Mouse (Mus musculus) brain, adult 2 months (tissue): Measurements from ENCODE around the gene Msrb3.

ENCODE experiments used
- DNase-seq: peaks from one replicate; pipeline ENCODE4 v3.0.0; 2011; ENCODE audit warnings: low read depth, low spot score

The Msrb3 gene

DNA sequence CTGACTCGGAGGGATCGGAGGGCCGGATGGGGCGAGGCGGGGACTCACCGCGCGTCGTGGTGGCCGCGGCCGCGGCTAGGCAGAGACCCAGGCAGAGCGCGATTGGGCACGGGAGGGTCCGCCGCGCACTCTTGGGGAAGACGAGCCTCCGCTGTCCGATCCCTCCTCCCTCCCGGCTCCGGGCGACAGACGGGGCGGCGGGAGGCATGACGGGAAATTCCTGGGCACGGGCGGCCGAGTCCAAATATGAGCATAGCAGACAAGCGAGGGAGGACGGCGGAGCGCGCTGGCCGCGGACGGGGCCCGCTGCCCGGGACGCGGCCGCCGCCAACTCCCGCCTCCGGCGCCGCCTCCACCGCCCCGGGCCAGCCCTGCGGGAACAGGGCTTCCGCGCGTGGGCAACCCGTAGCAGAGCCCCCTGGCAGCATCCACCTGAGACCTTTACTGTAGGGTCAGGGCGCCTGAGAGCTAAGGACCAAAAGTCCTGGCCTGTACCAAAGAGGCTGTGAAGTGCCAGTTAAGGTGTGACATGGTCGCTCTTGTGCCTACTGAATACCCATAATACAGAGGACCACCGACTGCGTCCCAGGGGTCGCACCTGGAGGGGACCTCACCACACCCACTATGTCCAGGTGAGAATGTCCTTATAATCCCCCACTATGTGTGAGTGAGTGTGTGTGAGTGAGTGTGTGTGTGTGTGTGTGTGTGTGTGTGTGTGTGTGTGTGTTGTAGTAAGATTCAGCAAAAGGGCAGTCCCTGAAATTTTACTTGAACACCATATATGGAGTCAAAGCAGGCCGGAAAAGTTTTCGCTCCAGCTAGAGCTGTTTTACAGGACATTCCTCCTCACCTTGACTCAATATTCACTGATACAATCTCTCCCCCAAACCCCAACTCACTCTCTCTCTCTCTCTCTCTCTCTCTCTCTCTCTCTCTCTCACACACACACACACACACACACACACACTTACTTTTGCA lies at the start of gene Msrb3:
Msrb3 (minus strand) TSS at position 317 of the 978 bp plus-strand sequence.
- peak; percentile 89 for DNase-seq

DNA sequence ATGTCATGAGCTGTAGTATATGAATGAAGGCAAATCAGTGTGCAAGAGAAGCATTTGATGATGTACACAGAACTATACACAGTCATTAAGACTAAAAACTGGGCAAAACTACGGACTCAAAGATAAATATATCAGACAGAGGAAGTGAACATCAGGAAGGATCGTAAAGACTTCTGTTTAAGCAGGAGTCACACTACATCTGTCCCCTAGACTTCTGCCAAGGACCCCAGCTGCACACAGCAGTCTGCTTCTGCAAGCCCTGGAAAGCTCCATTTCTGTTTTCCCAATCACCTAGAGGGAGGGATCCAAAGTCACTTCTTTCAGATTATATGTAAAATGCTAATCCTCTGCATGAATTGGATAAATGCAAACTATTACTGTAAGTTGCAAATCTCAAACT lies 49.6 kb upstream of the Msrb3 start:
- DNase-seq: no peak

DNA sequence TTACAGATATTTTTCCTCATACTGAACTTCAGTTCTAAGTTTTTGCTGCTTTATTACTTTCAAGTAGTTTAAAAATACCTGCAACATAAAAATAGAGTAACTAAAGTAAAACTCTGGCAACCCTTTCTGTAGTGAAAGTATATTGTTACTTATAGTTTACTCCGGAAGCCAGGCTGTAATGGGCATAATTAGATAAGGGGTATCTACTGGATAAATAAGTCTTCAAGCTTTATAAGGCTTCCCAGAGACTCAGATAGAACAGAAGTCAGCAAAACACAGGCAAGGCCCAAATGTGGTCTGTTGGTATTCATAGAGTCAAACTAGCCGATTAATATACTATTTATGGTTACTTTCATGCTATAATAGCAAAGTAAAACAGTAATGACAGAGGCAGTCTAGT lies 48.9 kb upstream of the Msrb3 start:
- DNase-seq: no peak

DNA sequence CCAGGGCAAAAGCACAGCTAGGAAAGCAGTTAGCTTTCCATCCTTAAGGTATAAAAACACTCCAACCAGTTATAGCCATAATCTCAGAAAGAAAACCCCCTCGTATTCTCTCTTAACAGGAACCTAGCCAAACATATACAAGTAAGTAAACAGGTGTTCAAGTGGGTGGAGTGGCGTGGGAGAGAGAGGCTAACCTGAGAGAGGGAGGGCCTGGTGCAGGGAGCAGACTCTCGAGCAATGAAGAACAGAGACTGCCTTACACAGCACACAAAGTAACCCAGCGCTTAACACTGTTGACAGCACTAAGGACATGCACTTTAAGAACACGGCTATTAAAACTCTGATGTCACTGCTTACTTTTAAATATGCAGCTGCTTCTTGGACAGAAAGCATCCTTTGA lies 47.9 kb upstream of the Msrb3 start:
- no peak for DNase-seq

DNA sequence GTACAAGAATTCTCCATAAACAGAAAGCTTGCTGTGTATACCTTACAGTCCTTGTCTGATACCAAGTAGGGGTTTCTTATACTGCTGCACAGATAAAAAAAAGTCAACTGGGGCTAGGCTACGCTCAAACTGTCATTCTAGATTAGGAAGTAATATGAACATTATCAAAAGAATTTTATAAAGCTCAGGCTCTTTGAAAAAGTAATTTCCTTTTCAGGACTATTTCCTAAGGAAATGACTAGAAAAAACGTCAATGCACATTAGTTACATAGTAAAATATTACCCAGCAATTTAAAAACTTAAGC lies 40.0 kb upstream of the Msrb3 start:
- no peak for DNase-seq

DNA sequence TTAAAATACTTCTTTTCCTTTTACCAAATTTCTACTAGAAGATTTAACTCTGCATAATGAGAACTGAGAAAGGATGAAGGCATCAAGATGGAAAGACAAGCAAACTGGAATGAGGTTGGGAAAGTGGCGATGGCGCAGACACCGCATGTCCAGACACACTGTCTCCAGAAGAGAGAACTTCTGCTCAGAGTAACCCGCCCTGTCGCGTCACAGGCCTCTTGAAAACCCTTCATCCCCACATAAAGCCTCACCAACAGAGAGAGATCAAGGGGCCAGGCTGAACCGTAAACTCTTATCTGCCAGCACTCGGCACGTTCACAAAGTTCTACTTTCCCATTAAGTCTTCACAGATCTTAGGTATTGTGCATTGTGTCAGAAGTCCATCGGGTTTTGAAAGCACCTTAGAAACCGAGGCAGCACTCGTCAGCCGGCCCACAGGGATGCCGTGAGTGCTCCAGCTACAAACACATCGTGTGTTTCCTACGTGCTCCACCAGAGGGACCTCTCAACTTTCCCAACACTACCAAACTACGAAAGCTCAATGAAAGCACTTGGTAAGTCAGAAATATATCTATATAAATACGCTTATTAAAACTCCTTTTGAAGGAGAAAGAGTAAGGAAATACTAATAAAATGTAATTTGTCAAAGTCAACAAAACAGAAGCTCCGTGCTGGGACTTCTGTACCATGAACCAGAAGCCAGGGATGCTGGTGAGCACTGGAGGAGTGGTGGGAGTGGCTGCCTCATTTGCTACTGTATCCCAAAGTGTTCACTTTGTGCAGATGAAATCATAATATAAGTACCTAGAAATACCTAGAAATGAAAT lies 39.4 kb upstream of the Msrb3 start:
- DNase-seq: peak; percentile 86

DNA sequence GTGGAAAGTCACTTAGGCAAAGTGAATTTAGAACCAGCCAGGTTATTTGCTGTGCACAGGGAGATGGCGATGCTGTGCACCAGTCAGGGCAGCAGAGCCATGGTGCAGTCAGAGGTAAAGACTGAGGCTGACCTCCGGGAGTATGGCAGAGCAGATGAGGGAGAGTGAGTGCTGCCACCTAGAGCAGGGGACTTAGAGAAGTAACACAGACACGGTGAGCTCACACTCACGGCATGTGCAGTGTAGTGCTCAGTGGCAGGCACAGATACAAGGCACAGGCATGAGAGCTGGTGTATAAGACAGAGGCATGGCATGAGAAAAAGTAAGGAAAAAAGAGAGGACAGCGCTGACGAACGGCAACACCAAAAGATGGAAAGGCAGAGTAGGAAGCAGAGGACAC lies 30.6 kb upstream of the Msrb3 start:
- DNase-seq: no peak

DNA sequence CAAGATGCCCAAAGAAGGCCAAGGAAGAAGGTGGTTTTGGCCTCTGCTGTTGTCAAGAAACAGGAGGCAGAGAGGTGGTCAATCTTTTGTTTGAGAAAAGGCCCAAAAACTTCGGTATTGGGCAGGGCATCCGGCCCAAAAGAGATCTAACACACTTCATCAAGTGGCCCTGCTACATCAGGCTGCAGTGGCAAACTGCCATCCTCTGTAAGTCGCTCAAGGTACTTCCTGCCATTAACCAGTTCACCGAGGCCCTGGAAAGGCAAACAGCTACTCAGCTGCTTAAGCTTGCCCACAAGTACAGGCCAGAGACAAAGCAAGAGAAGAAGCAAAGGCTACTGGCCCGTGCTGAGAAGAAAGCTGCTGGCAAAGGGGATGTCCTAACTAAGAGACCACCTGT lies 29.3 kb upstream of the Msrb3 start:
- no peak for DNase-seq

DNA sequence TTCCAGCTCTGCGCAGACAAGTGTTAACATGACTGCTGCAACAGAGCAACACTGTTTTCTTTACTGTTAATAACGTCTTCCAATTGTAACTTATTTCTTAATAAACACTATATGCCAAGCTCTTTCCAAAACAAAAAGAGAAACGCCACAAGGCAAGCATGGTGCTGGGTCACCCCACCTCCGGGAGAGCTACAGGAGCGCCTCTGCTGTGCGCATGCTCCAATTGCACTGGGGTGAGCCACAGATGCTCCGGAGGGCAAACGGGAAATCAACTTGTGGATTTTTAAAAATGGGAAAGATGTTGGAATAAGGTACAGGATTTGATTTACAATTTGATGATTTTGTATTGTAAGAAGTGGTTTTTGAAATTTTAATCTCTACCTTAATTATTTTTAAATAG lies 27.3 kb upstream of the Msrb3 start:
- no peak for DNase-seq

DNA sequence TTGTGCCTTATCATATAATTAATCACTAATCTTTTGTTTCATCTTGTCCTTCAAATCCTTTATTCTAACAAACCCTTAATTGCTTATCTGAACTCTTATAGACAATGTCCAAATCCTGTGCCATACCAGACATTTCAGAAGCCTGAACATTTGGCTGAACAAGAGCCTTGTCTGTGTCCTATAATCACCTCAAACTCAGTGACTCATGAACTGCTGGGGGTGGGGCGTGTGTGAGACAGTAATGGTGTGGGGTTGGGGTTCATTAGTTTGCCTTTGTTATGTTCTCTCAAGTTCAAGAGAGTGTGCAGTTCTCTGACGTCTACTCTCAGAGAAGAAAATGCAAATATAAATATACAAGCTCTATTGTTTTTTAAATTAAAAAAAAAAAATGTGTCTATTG lies 22.6 kb upstream of the Msrb3 start:
- DNase-seq: no peak

DNA sequence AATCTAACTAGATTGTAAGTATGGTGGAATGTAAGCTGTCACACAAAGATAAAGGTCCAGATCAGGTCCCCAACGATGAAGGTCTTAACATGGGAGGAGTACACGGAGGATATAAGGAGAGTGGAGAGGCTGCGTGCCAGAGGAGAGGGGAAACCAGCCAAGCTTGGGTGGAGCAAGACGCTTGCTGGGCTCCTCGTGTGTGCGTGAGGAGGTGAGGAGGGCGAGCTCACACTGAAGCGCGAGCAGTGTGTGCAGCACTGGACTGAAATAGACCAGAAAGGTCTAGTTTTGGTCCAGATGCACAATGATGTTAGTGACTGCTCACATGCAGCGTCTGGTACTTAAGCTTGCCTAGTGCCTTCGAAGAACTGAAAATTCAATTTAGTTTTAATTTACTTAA lies 21.7 kb upstream of the Msrb3 start:
- DNase-seq: no peak

DNA sequence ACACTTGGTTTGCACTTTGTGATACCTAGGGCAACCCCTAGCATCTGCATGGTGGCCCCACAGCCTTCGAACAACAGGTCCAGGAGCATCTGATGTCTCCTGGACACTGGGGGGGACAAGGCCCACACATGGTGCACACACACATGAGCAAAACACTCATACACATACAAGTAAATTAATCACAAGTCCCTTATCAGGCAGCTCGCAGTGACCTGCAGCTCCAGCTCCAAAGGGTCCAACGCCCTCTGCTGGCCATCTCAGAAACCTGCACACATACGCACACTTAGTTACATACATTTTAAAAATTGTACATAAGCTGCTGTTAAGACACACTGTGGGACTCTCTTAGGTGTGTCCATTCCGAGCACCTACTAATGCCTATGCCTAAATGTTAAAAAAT lies 17.3 kb upstream of the Msrb3 start:
- no peak for DNase-seq

DNA sequence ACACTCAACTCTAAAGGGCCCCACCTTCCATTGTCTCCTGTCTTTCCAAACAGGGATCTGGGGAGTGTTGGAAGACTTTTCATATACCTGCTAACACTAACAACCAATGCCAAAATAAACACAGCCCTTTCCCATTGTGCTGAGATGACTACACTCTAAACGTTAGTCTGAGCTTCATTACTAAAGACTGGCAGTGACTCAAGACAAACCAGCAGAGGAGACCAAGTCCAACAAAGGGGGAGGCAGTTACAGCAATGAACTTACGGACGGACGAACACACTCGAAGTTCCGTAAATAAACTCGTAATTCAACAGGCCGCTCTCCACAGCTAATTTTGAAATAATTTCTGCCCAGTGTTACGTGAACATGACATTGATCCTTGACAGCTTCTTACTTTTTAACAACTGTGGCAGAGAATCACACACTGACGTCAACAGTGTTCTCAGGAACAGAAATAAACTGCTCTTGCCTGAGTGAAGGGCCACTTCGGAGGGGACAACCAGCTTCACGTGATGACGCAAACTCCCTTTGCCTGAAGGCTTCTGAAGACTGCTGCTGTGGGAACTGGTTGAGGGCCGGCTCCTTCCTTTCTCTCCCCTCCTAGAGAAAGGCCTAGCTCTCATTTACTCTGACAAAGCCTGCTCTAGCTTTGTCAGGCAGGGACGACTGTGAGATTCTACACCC lies 16.2 kb upstream of the Msrb3 start:
- no peak for DNase-seq

DNA sequence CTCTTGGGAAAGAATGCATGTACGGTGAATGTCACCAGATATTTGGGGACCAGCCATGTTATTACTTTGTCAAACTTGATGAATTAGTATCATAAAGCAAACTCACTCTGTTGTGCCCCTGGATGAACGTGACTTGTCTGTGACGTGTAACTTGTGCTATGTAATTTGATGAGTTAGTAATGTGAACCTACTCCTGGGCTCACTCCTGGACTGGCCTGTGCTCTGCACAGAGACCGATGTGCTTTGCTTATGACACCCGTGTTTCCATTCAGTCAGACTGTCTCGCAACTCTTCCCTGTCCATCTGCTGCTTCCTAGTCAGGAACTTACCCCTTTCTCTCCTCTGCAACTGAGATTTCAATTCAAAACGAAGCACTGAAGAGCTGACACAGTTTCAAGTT lies 15.4 kb upstream of the Msrb3 start:
- no peak for DNase-seq

DNA sequence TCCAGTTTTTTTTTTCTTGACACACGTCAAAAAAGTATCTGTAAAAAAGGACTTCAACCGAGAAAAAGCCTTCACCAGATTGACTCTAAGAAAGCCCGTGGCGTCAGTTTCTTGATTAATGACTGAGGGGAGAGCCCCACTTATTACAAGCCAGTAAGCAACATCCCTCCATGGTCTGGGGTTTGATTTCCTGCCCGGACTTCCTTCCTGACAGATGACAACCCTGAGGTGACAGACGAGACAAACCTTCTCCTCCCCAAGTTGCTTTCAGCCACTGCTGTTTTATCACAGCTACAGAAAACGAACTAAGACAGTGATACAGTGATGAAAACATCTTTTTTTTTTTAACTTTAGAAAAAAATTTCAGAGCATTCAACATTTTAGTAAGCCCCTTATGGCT lies 14.9 kb upstream of the Msrb3 start:
- DNase-seq: no peak

DNA sequence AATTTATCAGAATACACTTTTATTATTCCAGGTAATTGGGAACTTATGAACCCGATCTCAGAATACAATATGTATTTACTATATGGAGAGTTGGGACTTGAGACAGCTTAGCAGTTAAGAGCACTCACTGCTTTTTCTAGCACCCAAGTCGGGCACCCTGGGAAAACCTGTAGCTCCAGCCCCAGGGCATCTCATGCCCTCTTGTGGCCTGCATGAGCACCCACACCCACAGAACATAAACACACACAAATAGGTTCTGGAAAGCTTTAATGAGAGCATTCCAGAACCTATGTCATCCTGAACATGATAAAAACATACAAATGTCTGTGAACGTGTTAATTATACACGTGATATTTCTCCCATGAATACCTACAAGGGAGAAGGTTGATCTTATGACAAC lies 13.1 kb upstream of the Msrb3 start:
- DNase-seq: no peak

DNA sequence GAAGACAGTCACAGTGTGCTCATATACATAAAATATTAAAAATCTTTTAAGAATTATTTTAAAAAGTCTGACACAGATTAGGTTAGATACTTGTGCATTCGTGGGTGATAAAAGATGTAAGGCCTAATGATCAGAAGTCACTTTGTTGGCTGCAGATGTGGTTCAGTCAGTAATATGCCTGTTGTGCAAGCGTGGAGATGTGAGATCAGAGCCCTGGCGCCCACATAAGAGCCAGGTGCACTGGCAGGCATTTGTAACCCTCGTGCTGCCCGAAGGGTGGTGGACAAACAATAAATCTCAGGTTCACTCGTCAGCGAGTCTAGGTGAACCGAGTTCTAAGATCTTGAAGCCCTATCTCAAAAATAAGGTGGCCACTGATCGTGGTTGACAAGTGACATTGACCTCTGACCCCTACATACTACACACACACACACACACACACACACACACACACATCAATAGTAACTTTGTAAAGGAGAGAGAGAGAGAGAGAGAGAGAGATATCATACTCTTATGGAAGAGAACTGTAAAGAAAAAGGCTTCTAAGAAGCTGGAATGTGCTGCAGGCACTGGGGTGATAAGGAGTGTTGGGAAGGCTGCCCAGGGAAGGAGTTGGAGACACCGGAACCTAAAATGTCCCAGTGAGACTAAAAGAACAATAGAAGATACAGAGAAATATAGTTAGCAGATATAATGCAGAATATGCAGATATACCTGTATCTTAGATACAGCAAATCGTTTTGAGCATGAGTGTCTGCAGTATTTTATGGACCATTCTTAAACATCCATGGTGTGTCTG lies 10.1 kb upstream of the Msrb3 start:
- no peak for DNase-seq

DNA sequence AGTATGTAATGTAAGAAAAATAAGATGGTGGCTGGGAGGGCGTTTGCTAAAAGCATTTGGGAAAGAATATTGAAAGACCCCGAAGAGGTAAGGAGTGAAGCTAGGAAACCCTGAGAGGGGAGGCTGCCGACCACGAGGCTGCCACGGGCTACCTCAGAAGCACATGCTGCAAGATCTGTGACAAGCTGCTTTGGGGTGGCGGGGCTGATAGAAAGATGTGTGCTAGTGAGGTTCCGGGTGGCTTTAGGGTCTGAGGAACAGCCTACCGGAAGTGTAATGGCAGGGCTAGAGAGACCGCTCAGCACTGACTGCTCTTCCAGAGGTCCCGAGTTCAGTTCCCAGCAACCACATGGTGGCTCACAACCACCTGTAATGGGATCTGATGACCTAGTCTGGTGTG lies 5.8 kb upstream of the Msrb3 start:
- no peak for DNase-seq

DNA sequence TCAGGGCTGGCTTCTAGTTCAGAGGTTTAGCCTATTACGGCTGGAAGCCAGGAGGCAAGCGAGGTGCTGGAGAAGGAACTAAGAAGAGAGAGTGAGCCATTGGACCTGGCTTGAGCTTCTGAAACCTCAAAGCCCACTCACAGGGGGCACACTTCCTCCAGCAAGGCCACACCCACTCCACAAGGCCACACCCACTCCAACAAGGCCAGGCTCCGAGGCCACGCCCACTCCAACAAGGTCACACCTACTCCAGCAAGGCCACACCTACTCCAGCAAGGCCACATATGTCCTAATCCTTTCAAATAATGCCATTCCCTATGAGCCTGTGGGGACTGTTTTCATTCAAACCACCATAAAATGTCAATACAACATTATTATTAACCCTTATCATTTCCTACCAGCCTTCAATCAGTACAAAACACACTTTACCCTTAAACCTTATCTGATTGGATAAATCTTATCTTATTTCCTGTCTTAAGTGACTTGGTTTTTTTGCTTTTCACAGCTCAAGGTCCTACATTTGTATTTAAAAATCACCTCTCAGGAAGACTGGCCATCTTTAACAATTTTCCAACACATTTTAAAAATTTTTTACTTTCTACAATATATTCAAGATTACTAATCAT lies 5.1 kb upstream of the Msrb3 start:
- DNase-seq: no peak

DNA sequence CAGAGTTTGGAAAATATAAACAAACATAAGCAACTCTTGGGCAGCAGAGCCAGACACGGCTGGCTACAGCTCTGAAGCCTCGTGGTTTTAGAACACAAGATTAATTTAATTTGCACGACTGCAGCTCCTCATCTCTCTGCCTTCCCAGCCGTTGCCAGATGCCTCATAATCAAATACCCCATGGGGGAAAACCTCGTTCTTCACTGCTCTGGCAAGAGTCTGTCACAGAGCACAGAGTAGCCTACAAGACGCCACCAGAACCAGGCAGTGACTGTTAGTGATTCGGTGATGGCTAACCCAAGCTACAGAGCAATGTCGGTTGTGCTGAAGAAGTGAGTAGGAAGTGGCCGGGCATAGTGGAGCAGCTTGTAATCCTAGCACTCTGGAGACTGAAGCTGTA lies 2.8 kb upstream of the Msrb3 start:
- no peak for DNase-seq

DNA sequence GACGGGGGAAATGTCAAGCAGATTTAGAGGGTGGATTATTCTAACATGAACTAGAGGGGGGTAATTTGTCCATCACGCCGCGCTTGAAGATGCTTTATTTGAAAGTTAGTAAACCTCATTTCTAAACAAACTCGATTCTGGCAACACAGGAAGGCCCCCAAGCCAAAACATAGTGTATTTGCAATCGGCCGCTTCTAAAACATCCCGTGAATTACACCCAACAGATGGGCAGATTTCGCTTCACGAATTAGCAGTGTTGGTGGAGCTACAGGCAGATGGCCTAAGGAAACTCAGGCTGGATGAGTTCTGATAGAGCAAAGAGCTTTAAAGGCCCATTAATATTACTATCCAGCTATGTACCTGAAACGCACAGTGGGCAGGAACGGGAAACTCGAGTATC lies 1.2 kb upstream of the Msrb3 start:
- DNase-seq: peak; percentile 44
